Mouse (Mus musculus) G1E (cell line): ENCODE data around the gene Irf7.

Source experiments
- CTCF ChIP-seq: IDR thresholded peaks from 2 replicates; pipeline ENCODE4 v1.5.1; 2012; ENCODE audit warnings: low read depth, low read length, inconsistent platforms, mixed read lengths
- GATA1 ChIP-seq: IDR thresholded peaks from 2 replicates; pipeline ENCODE4 v1.6.1; 2012; ENCODE audit warnings: borderline replicate concordance, low read length, inconsistent platforms, mixed read lengths
- POLR2AphosphoS5 ChIP-seq: IDR thresholded peaks from 2 replicates; pipeline ENCODE4 v1.6.1; 2012; ENCODE audit warnings: low read depth, low read length, inconsistent platforms; ENCODE audit not compliant: insufficient replicate concordance
- TAL1 ChIP-seq: conservative IDR thresholded peaks from 2 replicates; pipeline ENCODE4 v1.6.1; 2012; ENCODE audit warnings: low read depth, low read length, inconsistent platforms, mixed read lengths

GRCm38 (mm10) chr7:141292583-141293388 lies 26.5 kb upstream of the Irf7 start:
- TF ChIP-seq CTCF (no peak), GATA1 (no peak), TAL1 (no peak), POLR2AphosphoS5 (no peak)
